ENCODE assay signal across 10 mouse cellular contexts in the genomic region with DNA sequence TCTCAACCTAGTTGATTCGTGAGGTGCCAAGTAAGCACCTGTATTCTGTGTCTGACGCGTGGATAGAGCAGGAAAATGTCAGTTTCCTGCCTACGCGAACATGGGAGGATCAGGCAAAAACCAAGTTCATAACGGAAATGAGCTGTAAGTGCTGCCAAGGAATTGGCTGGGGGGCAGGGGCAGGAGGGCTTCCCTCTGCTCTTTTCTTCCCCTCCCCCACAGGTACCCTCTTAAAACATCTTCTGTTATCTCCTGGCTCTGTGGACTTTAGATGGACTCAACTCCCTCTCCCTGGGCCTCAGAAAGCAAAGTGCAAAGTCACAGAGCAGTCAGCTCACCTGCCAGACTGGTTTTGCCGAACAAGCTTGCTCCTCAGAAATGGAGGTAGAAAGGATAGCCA. TPM values are rescaled to one million over a fixed set of nuclear protein-coding genes. Genes with fewer than 3 reads are reported as not detected.
DNase-seq lines count a peak whose midpoint lies in the region; ATAC-seq and TF ChIP-seq lines count a peak whose summit lies in the region.
"Had no signal": no experiment of that assay in that cellular context is flagged by ENCODE, and none has a peak within 500 bp of the region (broad histone marks: within the 10 kb centered on the region; RNA-seq: fewer than 3 reads in every experiment).

No protein-coding gene starts in this region.

- H3K4me1 ChIP-seq in lung, embryonic 15.5 days, result peaks cover 17% of the 10 kb centered on the region; the same call in 1 of the 2 replicates
- H3K4me1 ChIP-seq in brown adipose tissue, adult 24 weeks (ENCODE audit: control insufficient read depth, insufficient read depth, insufficient read length, low read length), result peaks cover 4% of the 10 kb centered on the region; the same call in 1 of the 2 replicates
- peaks cover 20% of the 10 kb centered on the region; the same call in 1 of the 2 replicates for H3K4me1 ChIP-seq in kidney, embryonic 16.5 days (ENCODE audit: insufficient read depth, low read length)
- peaks cover 18% of the 10 kb centered on the region for H3K4me1 ChIP-seq in small intestine, adult 2 months (ENCODE audit: control insufficient read depth, insufficient read depth, insufficient read length, low read length)

- peaks cover 26% of the 10 kb centered on the region for H3K36me3 ChIP-seq in lung, embryonic 15.5 days
- H3K36me3 ChIP-seq in kidney, embryonic 16.5 days (ENCODE audit: insufficient read depth, low read length), result peaks cover 20% of the 10 kb centered on the region
- peaks cover 19% of the 10 kb centered on the region for H3K36me3 ChIP-seq in small intestine, adult 2 months (ENCODE audit: control insufficient read depth, insufficient read depth, low read length)

- WGBS in lung, embryonic 15.5 days, result 46% methylated on average over 7 of the region's 7 CpGs
- WGBS in kidney, embryonic 16.5 days, result 73% methylated on average over 7 of the region's 7 CpGs
- 22% methylated on average over 7 of the region's 7 CpGs for WGBS in small intestine, adult 2 months

- no peak for ATAC-seq in lung, embryonic 15.5 days (ENCODE audit: borderline replicate concordance, extremely low read depth, low FRiP score, low TSS enrichment)
- ATAC-seq in kidney, embryonic 16.5 days (ENCODE audit: low FRiP score, low TSS enrichment), result no peak
- ATAC-seq in granulocyte monocyte progenitor cell, adult 5-6 weeks (replicated peaks; ENCODE audit: poor library complexity, severe bottlenecking), result no peak

- H3K27me3 ChIP-seq in lung, embryonic 15.5 days, result no peaks in the 10 kb centered on the region
- no peaks in the 10 kb centered on the region for H3K27me3 ChIP-seq in kidney, embryonic 16.5 days (ENCODE audit: insufficient read depth, low read length)
- no peaks in the 10 kb centered on the region for H3K27me3 ChIP-seq in small intestine, adult 2 months (ENCODE audit: control insufficient read depth, insufficient read depth, low read length)
- H3K27me3 ChIP-seq: limb, embryonic 12.5 days had no signal

- H3K9me3 ChIP-seq in lung, embryonic 15.5 days, result no peaks in the 10 kb centered on the region
- no peaks in the 10 kb centered on the region for H3K9me3 ChIP-seq in kidney, embryonic 16.5 days (ENCODE audit: low read length)
- H3K9me3 ChIP-seq: limb, embryonic 12.5 days had no signal

- TF ChIP-seq POLR2A in small intestine, adult 2 months (IDR thresholded peaks at IDR 0.05; ENCODE audit: low read depth, low read length), result no peak

- no peak overlapping the region for H3K4me3 ChIP-seq in lung, embryonic 15.5 days
- no peak overlapping the region for H3K4me3 ChIP-seq in brown adipose tissue, adult 24 weeks (ENCODE audit: insufficient read depth, low read depth, low read length)
- H3K4me3 ChIP-seq in kidney, embryonic 16.5 days (ENCODE audit: low read length), result no peak overlapping the region
- peak overlapping the region; percentile 34 for H3K4me3 ChIP-seq in small intestine, adult 2 months (ENCODE audit: low read depth, low read length)

- peak overlapping the region; percentile 84 for H3K27ac ChIP-seq in lung, embryonic 15.5 days
- H3K27ac ChIP-seq in brown adipose tissue, adult 24 weeks (replicated peaks; ENCODE audit: low read depth, low read length), result peak overlapping the region; percentile 97; the same call in 1 of the 2 replicates
- peak overlapping the region; percentile 84; the same call in 1 of the 2 replicates for H3K27ac ChIP-seq in kidney, embryonic 16.5 days (ENCODE audit: low read length)
- H3K27ac ChIP-seq in small intestine, adult 2 months (ENCODE audit: insufficient read depth, low read depth, low read length), result peak overlapping the region; percentile 97

- no peak for TF ChIP-seq CTCF in small intestine, adult 2 months (IDR thresholded peaks at IDR 0.05; ENCODE audit: extremely low read depth, insufficient read length, insufficient replicate concordance, low read depth, low read length)

- no peak for DNase-seq in lung, adult 18-20 months
- no peak for DNase-seq in thymus, postnatal 14 days

- H3K4me2 ChIP-seq in lung, embryonic 15.5 days, result peak overlapping the region; percentile 62
- H3K4me2 ChIP-seq in kidney, embryonic 16.5 days (replicated peaks; ENCODE audit: low read depth, low read length), result no peak overlapping the region

- H3K9ac ChIP-seq in lung, embryonic 15.5 days, result no peak overlapping the region
- H3K9ac ChIP-seq in kidney, embryonic 16.5 days (replicated peaks; ENCODE audit: low read length), result no peak overlapping the region

RNA-seq across cellular contexts. Expression of a gene that starts 0.3 kb away (rescaled TPM):
- 18.6 and 21.1 TPM in 2 replicates for polyA plus RNA-seq in lung, embryonic 15.5 days (2015; fragmentation: Nextera tagmentation; extraction: Ambion mirVana)
- 9.1 and 14.9 TPM in 2 replicates for polyA plus RNA-seq in brown adipose tissue, adult 24 weeks (2012; ENCODE audit: insufficient read depth, insufficient read length, missing spikeins)
- 17.3 and 20.6 TPM in 2 replicates for polyA plus RNA-seq in kidney, embryonic 16.5 days (2015; fragmentation: Nextera tagmentation; extraction: Ambion mirVana)
- polyA plus RNA-seq in small intestine, adult 2 months (2012; rRNA removed), result 63.6 and 68.4 TPM in 2 replicates
- total RNA-seq in granulocyte monocyte progenitor cell, adult 5-6 weeks (2014; fragmentation: Nextera tagmentation), result 0.23 and 4.2 TPM in 2 replicates
- total RNA-seq in granulocyte monocyte progenitor cell, adult 5-6 weeks (2017), result 0.43 TPM in 1 of 2 replicates, not detected in the other

RNA-seq across cellular contexts. Expression of a gene that starts 16.7 kb away (rescaled TPM):
- 116 and 117 TPM in 2 replicates for polyA plus RNA-seq in lung, embryonic 15.5 days (2015; fragmentation: Nextera tagmentation; extraction: Ambion mirVana)
- 73.2 and 87.7 TPM in 2 replicates for polyA plus RNA-seq in brown adipose tissue, adult 24 weeks (2012; ENCODE audit: insufficient read depth, insufficient read length, missing spikeins)
- 108 and 113 TPM in 2 replicates for polyA plus RNA-seq in kidney, embryonic 16.5 days (2015; fragmentation: Nextera tagmentation; extraction: Ambion mirVana)
- 110 and 142 TPM in 2 replicates for polyA plus RNA-seq in small intestine, adult 2 months (2012; rRNA removed)
- total RNA-seq in granulocyte monocyte progenitor cell, adult 5-6 weeks (2014; fragmentation: Nextera tagmentation), result 25.4 and 34.6 TPM in 2 replicates
- 14.8 and 16.3 TPM in 2 replicates for total RNA-seq in granulocyte monocyte progenitor cell, adult 5-6 weeks (2017)

RNA-seq across cellular contexts. Expression of a gene that starts 21.9 kb away (rescaled TPM):
- polyA plus RNA-seq in lung, embryonic 15.5 days (2015; fragmentation: Nextera tagmentation; extraction: Ambion mirVana), result 89.5 and 90.2 TPM in 2 replicates
- polyA plus RNA-seq in brown adipose tissue, adult 24 weeks (2012; ENCODE audit: insufficient read depth, insufficient read length, missing spikeins), result 41.9 and 44.2 TPM in 2 replicates
- polyA plus RNA-seq in kidney, embryonic 16.5 days (2015; fragmentation: Nextera tagmentation; extraction: Ambion mirVana), result 97.0 and 102 TPM in 2 replicates
- 5.6 and 8.9 TPM in 2 replicates for polyA plus RNA-seq in small intestine, adult 2 months (2012; rRNA removed)
- total RNA-seq in granulocyte monocyte progenitor cell, adult 5-6 weeks (2014; fragmentation: Nextera tagmentation), result 63.7 and 69.6 TPM in 2 replicates
- 72.0 and 76.7 TPM in 2 replicates for total RNA-seq in granulocyte monocyte progenitor cell, adult 5-6 weeks (2017)

RNA-seq across cellular contexts. Expression of a gene that starts 22.2 kb away (rescaled TPM):
- polyA plus RNA-seq in lung, embryonic 15.5 days (2015; fragmentation: Nextera tagmentation; extraction: Ambion mirVana), result 0.47 and 0.72 TPM in 2 replicates
- not detected in 2 replicates for polyA plus RNA-seq in brown adipose tissue, adult 24 weeks (2012; ENCODE audit: insufficient read depth, insufficient read length, missing spikeins)
- 0.49 and 0.67 TPM in 2 replicates for polyA plus RNA-seq in kidney, embryonic 16.5 days (2015; fragmentation: Nextera tagmentation; extraction: Ambion mirVana)
- polyA plus RNA-seq in small intestine, adult 2 months (2012; rRNA removed), result 0.14 TPM in 1 of 2 replicates, not detected in the other
- total RNA-seq in granulocyte monocyte progenitor cell, adult 5-6 weeks (2014; fragmentation: Nextera tagmentation), result not detected in 2 replicates
- total RNA-seq in granulocyte monocyte progenitor cell, adult 5-6 weeks (2017), result 0.72 TPM in 1 of 2 replicates, not detected in the other
- total RNA-seq: hindbrain, postnatal 0 days had no signal

RNA-seq across cellular contexts. Expression of a gene that starts 23.1 kb away (rescaled TPM):
- 36.7 and 44.0 TPM in 2 replicates for polyA plus RNA-seq in lung, embryonic 15.5 days (2015; fragmentation: Nextera tagmentation; extraction: Ambion mirVana)
- polyA plus RNA-seq in brown adipose tissue, adult 24 weeks (2012; ENCODE audit: insufficient read depth, insufficient read length, missing spikeins), result not detected in 2 replicates
- 25.9 and 28.3 TPM in 2 replicates for polyA plus RNA-seq in kidney, embryonic 16.5 days (2015; fragmentation: Nextera tagmentation; extraction: Ambion mirVana)
- polyA plus RNA-seq in small intestine, adult 2 months (2012; rRNA removed), result 38.3 and 104 TPM in 2 replicates
- total RNA-seq in granulocyte monocyte progenitor cell, adult 5-6 weeks (2014; fragmentation: Nextera tagmentation), result not detected in 2 replicates
- total RNA-seq in granulocyte monocyte progenitor cell, adult 5-6 weeks (2017), result 0.43 TPM in 1 of 2 replicates, not detected in the other
- total RNA-seq: gastrocnemius, adult 18-20 months had no signal
